Mouse (Mus musculus): ENCODE data around the gene Olfr994. TPM values are rescaled to one million over a fixed set of nuclear protein-coding genes. Genes with fewer than 3 reads are reported as not detected.

Olfr994 gene
- total RNA-seq (2023): not detected

DNA sequence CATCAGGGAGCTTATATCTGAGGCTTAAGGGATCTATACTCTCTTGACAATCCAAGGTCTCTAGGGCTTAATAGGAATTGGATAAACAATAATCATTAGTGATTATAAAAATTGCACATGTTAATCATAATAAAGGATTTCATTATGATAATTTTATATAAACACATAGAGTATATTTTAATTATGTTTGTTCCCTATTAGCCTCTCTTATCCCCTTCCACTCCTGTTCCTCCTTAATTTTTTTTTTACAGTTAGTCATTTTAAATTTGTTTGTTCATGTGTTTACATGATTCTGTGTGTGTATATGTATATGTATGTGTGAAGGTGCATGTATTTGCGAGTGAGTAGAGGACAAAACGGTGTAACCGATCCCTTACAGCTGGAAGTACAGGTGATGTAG is at the start of gene Olfr994:
Gene Olfr994 (minus strand): TSS at position 101 of the 400 bp plus-strand sequence.

DNA sequence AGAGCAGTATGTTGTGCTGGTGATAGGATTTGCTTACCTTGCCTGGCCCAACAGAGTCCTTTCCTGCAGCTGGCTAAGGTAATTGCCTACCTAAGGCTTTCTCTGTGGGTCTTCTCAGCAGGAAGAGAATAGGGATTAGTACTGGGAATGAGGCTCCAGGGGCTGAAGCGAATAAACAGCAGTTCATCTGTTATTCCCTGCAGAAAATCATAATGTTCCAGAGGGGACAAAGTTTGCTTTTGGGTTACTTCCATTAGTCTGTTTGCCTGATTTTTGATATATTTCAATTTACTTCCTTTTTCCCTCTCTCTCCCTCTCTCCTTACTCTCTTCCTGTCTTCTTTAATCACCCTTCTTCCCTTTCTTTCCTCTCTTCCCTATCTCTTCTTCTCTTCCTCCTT is 7.3 kb upstream of the Olfr994 start, which contains the start of gene Olfr995:
Gene Olfr995 (minus strand): TSS at position 101 of the 400 bp plus-strand sequence.

DNA sequence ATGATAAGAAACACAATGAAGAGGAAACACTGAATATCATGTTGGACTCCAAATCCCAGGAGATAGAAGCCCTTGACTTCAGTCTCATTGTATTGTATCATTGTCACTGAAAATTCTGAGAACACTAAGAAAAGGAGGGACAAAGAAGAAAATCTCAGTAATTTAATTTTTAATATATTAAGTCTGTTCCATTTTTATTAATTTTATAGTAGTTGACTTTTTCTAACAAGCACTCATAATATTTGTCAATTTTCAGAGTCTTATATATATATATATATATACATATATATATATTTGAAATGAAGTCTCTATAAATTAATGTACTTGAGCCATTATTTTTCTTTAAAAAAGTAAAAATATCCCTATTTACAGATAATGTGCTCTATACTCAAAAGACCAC is 21.5 kb downstream of the Olfr994 start, which contains the start of gene Olfr993:
Gene Olfr993 (minus strand): TSS at position 101 of the 400 bp plus-strand sequence.

DNA sequence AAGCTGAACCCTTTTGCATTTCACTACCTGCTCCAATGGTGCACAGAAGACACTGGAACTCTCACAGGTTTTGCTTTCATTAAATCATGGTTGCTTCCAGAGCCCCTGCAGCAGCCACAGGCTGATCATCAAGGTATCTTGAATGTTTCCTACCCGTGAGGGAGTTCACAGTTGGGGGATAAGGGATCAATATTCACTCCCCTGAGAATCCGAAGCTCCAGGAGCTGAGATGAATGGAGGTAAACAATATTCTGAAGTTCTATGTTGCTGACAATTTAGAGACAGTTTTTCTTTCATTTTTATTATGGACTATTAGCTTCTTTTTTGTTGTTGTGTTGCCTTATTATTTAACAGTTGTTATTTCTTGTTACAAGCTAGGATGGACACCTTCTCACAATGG is 26.9 kb downstream of the Olfr994 start, which contains the start of gene Olfr992:
Gene Olfr992 (minus strand): TSS at position 101 of the 400 bp plus-strand sequence.

Other genes with a start within 250 kb of the Olfr994 start
- not detected for gene Lrrc55, start 239.3 kb downstream of the Olfr994 start, total RNA-seq (2023)
- gene Olfr987, start 97.1 kb downstream of the Olfr994 start, total RNA-seq (2023): not detected
- not detected for gene Olfr988, start 73.2 kb downstream of the Olfr994 start, total RNA-seq (2023)
- gene Olfr992, start 27.0 kb downstream of the Olfr994 start, total RNA-seq (2023): not detected
- gene Olfr993, start 21.6 kb downstream of the Olfr994 start, total RNA-seq (2023): not detected
- not detected for gene Olfr995, start 7.2 kb upstream of the Olfr994 start, total RNA-seq (2023)
- not detected for gene 4833423E24Rik, start 82.6 kb upstream of the Olfr994 start, total RNA-seq (2023)
- not detected for gene Olfr996, start 142.8 kb upstream of the Olfr994 start, total RNA-seq (2023)
- gene Olfr998, start 152.5 kb upstream of the Olfr994 start, total RNA-seq (2023): not detected
- gene Olfr1000, start 175.5 kb upstream of the Olfr994 start, total RNA-seq (2023): not detected
- not detected for gene Olfr1002, start 214.3 kb upstream of the Olfr994 start, total RNA-seq (2023)
- gene Olfr154, start 228.0 kb upstream of the Olfr994 start, total RNA-seq (2023): not detected
- not detected for gene Olfr1006, start 242.3 kb upstream of the Olfr994 start, total RNA-seq (2023)